Mouse (Mus musculus) cerebellum, postnatal 25 days (tissue): ENCODE measurements around the gene Fhl2.

ENCODE experiments used
- DNase-seq, 2 experiments: peaks; one replicate each; pipeline ENCODE4 v3.0.0; 2021; ENCODE audit warnings: mixed read lengths in 2 of 2

Fhl2 gene

DNA sequence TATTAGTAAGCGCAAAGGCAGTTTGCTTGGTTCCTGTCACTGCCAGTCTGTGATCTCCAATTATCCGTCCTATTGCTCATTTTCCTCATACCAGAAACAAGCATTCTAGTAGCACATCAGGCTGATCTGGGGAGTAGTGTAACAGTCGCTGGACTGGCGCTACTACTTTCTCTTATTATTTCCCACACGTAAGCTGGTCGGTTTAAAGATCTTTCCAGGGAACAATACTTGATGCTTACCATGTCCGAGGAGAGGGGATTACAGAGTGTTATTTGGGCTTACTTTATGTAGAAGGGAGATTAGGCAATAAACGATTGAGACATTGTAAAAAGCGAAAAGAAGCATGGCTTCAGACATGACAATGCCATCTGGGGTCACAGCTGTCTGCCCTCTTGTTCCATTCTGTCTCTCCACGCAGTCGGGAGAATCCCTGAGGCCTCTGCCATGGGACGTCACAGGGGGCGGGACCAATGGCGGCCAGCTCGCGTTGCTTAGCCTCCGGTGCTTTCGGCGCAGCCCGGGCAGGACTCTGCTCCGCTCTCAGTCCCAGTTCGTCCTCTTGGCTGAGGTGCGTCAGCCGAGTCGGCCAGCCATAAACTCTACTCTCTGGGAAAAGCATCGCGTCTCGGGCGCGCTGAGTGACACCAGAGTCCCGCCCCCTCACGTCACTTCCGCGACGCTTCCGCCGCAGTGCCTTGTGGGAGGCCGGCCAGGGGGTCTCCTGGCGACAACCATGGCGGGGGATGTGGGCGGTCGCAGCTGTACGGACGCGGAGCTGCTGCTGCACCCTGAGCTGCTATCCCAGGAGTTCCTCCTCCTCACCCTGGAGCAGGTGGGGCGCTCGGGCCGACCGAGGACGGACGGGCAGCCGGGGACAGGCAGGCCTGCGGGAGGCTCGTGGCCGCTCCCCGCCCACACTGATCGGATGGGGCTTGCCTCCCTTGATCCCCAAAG lies 98.5 kb downstream of the Fhl2 start, which contains the start of the genes Tgfbrap1 and AI597479:
Tgfbrap1 (minus strand) TSS at position 607 of the 954 bp plus-strand sequence.
AI597479 (plus strand) TSS at position 680 of the 954 bp plus-strand sequence.
- DNase-seq, result peak; percentile 96 to 98

DNA sequence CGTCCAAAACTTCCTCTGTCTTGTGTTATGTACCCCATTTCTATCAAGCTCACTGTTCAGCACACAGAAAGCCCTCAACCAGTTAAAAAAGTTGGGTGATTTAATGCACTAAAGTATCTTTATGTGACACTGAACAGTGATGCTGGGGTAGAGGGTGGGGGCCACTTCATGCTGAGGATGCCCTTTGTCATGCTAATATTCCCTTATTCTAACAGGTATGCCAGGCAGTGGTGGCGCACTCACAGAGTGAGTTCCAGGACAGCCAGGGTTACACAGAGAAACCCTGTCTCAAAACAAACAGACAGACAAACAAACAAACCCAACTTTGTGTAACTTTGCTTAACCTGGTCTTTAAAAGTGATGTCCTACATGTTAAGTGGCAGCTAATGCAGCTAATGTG lies 102.6 kb downstream of the Fhl2 start:
- no peak for DNase-seq

DNA sequence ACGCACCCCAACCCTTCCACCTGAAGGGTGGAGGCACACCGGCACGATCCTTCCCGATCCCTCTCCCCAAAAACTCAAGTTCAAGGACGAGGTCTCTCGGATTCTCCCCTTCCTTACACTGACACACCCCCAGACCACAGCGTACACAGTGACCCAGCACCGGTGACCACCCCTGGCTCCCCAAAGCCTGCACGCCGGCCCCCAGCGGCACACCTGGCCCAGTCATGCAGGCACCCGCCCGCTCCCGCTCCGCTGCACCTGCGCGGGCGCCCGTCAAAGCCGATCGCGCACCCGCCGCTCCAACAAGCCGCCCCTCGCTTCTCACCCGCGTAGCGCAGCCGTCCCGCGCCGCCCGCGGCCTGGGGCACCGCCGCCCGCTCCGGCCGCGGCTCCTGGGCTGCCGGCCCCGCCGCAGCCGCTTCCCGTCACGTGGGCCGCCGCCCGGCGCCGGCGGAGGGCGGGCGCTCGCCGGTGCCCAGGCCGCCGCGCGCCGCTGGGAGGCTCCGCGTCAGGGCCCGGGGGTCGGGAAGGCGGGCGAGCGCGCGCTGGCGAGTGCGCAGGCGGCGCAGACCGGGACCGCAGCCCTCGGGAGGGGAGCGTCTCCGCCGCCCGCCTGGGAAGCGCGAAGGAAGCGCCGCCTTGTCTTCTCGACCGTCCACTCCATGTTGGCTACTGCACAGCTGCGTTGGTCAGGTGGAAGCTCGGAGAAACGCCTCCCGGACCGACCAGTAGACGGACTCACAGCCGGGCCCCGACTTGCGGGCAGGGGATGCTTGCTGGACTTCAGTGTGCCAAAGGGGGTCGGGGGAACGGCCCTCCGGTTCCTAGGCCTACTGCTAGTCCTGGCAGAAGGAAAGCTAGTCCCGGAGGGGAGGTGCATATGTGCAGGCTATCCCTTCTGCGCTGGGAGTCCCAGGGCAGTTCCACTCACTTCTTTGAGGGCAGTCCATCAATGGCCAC lies 104.4 kb downstream of the Fhl2 start:
- DNase-seq, result peak; percentile 84 to 86

DNA sequence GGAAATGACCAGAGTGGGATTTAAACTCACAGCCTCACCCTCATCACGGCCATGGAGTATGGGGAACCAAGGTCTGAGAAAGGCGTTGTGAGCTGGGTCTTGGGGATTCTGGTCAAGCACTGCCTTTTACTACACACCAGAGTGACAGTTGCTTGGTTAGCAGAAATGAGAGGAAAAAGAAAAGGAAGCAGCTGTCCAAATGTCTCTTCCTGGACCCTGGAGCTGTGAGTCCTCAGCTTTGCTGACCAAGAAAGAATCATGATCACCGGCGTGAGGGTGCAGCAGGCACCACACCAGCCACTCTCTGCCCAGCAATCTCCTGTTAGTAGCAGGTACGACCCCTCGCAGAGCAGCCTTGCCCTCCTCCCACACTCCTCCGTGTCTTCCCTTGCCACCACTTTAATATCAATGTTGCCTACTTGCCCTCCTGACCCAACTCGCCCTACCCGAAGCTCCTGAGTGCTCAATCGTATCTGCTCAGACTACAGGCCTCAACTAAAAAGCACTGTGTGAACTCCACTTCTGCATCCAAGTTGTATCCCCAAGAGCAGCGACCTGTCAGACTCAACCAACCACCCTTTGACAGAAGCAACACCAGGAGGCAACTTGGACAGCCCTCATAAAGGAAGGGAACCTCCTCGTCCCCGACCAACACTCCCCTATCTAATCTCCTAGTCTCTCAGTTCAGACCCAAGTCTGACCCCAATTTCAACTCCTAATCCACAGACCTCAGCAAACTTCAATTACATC lies 105.3 kb downstream of the Fhl2 start:
- peak in 1 of 2 experiments; percentile 28 for DNase-seq

DNA sequence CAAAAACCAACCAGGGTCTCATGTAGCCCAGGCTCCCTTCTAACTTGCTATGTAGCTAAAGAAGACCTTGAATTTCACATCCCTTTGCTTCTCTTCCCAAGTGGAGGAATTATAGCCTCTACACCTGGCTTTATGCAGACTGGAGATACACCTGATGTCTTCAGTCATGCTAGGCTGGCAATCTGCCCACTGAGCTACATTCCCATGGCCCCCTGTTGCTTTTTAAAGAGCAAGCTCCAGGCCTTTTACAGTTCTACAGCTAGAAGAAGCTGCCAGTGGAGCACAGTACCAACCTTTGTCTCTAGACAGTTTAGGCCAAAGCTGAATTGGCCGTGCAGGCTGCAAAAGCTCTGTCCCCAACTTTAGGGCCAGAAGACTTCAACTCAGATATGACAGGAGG lies 106.4 kb downstream of the Fhl2 start:
- DNase-seq, result peak; percentile 33 to 60

DNA sequence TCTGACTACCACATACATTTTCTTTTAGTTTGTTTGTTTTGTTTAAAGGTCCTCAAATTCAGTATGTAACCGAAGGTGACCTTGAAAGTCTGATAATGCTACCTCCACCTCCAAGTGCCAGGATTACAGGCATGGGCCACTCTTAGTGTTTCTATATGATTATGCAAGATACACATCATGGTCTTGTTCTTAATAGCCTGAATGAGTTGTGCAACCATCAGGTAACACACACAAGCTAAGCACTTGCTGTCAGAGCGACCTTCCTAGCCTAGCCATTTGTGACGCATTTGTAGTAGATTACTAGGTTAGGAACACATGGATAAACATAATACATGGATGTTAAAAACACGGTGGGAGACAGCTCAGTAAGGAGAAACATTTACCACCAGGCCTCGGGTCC lies 113.8 kb downstream of the Fhl2 start:
- no peak for DNase-seq

DNA sequence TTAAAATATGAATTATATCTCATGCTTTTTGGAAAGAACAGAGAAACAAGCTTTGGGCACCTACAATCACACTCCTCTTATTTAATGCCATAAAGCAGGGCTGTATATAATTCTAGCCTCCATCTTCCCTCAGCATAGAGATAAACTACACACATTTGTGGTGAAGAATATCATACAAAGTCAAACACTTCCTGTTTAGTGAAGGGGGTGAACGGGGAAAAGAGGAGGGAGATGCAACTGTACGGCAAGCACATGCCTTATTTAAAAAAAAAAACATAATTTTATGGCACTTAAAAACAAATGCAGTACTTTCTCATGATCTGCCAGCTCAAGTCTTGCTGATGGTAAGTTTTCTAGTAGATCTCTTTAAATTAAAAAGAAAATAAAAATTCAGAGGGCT lies 118.7 kb downstream of the Fhl2 start:
- DNase-seq, result no peak

DNA sequence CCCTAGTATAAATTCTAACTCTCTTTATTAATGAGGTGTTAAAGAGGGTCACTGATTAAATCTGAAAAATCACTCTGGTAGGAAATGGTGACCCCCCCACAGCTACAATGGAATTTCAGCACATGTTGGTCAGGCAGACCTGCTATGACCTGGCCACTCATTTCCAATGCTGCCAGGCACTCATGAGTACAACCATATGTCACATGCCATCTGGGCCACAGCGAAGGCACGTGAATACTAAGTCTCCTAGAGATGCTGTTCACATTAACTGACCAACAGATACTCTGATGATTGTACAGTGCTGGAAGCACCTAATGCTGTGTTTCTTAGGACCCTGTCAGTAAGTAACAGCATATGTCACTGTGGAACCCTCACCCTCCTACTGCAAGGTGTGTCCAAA lies 122.0 kb downstream of the Fhl2 start:
- peak; percentile 66 to 79 for DNase-seq
